Mouse (Mus musculus): ENCODE measurements around the gene Aspg.
A peak's percentile ranks its signal among the peaks of the same experiment; 100 is the strongest.

The Aspg gene

DNA sequence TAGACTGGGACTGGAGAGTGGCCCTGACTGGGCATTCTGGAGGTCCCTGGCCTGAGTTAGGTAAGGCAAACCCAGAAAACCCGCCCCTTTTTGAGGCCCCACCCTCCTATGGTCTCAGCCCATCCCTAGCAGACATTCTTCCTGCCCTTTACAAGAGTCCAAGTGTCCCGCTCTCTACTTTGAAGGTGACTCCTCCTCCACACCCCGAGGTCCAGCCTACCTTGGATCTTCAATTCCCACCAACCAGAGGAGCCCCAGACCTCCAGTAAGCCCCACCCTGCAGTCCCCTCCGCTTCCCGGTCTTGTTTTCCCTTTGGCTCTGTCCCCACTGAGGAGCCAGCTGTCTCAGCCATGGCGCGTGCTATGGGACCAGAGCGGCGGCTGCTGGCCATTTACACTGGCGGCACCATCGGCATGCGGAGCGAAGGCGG, at the start of gene Aspg:
TSS of gene Aspg (plus strand) at position 139 of the 431 bp plus-strand sequence.
- DNase-seq (ENCODE audit: extremely low read depth, insufficient read length, low spot score) = no peak

DNA sequence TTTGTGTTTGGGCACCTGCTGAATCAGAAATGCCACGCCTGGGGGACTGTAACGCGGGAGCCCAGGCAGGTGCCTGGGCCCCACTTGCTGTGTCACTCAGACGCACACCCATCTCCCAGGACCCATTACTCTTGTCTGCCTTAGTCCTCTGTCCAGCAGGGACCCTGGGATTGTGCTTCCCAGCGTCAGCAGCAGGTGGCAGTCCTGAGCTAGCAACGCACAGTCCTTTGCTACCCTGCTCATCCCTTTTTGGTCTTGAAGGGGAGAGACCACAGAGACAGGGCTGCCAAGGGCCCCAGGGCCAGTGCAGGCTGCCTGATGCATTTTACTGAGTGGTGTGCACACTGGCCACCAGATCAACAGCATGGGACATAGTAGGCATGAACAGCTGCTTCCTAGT, 28.8 kb upstream of the Aspg start:
- DNase-seq (ENCODE audit: extremely low read depth, insufficient read length, low spot score) = peak; percentile 44

DNA sequence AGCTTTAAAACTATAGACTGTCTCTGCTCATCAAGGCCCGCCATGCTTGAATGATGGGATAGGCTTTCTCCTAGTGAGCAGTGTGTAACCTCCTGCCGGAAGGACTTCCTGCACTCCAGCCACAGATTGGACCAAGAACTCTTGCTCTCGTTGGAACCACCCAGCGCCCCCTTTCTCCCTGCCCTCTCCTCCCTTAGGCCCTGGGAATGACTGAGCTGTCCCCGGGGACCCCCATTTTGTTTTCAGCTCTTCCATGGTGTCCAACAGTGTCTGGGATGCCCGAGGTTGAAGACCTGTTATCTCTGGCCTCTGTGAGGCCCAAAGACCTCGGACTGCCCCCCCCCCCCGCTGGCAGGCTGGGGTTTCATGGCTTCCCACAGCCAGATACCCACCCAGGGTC, 26.6 kb upstream of the Aspg start:
- DNase-seq (ENCODE audit: extremely low read depth, insufficient read length, low spot score) = no peak

DNA sequence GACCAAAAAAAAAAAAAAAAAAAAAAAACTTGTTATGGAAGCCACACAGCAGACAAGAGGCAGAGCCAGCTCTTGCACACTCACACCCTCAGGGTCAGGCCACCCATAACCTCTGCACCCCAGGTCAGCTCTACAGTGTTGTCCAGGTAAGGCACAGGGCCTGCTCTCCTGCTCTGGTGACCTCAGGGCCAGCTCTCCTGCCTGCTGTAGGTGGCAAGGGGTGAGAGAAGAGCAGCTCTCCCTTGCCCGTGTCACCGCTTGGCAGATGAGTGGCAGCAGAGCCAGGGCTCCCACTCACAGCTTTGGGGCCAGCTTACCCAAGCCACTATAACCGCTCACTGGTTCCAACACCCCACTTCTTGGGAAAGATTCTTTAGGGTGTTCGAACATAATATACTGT, 25.6 kb upstream of the Aspg start:
- DNase-seq (ENCODE audit: extremely low read depth, insufficient read length, low spot score) = no peak

DNA sequence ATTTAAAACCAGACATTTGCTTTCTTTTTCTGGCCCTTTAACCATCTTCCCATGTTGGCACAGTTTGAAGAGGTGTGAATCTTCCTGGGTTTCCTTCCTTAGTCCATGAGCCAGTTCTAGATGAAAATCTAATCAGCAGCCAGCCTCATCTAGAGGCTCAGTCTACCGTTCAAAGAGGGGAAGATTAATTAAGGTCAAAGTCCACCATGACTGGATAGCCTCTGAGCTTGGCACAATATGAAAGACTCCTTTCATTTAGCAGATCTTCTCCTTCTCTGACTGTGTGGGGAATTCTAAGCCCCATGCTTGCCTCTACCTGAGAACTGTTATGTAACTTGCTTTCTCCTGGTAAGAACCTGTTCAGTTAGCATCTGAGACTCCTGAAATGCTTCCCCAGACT, 24.2 kb upstream of the Aspg start:
- DNase-seq (ENCODE audit: extremely low read depth, insufficient read length, low spot score) = no peak

DNA sequence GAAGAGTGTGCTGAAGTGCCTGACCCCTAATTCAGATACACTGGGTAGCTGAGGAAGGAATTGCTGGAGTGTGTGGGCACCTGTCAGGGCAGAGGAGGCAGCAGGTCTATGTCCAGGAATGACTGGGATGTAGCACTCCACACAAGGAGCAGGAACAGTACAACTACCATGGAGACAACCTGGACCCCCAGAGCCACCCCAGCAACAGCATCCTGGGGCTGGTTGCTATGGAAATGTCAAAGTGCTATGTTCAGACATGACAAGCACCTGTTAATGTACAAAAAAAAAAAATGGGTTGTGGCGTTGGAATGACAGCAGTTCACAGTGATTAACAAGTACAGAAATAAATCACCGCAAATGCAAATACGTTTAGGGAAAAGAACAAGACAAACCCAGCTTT, 20.2 kb upstream of the Aspg start:
- no peak for DNase-seq (ENCODE audit: extremely low read depth, insufficient read length, low spot score)

DNA sequence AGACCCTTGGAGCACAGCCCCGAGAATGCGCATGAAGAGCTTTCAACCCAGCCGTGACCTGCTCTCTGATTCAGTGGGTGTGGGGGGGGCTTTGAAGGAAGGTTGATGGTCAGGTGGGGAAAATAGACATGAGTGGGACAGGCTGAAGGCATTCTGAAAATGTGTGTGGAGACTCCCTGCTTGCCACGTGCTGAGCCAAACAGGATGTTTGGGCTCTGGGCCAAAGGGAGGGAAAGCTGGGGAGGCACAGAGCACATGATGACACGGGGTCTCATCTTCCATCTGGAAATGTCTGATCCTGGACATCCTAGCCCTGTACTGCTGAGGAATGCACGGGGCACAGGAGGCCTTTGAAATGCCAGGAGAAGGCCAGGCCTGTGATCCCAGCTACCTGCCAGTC, 19.8 kb upstream of the Aspg start:
- DNase-seq (ENCODE audit: extremely low read depth, insufficient read length, low spot score) = no peak

DNA sequence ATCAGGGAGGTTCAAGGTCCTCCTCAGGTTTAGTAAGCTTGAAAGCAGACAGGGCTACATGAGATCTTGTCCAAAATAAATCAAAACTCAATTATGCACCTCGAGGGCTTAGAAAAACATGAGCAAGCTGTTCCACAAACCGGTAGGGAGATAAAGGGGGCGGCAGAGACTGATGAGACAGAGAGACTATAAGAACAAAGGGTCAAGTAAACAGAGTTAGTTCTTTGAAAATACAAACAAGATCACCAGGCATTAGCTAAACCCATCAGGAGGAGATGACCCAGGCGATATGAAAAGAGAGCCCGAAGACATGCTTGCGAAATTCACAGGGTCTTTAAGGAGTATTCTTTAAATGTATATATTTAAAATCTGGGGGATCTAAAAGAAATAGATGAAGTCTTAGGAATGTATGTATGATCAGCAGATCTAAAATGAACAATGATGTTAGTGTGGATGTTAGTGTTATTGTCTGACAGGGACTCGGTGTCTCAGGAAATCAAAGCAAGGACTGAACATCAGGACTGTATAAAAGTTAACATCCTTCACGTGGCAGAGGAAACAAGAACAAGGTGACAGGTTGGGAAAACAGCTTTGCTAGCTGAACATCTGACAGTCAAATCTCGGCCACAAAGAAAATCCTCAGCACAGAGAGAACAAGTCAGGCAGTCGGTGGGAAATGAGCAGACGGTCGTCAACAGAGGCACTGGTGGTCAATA, 17.7 kb upstream of the Aspg start:
- no peak for DNase-seq (ENCODE audit: extremely low read depth, insufficient read length, low spot score)

DNA sequence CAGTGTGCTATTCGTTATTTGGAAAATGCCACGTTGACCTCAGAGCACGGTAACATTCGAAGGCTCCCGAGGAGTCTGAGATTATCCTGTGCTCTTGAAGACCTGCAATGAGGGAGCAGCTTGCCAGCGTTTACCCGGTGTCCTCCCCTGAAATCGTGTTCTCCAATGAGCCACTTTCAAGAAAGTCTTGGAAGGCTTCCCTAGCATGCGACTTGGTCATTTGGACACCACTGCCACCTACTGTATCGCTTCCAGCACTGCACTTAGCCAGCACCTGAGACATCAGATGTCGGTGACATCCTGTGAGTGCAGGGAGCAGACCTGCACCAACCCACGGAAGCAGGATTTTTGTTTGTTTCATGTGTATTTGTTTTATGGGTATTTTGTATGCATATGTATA, 15.4 kb upstream of the Aspg start:
- no peak for DNase-seq (ENCODE audit: extremely low read depth, insufficient read length, low spot score)

DNA sequence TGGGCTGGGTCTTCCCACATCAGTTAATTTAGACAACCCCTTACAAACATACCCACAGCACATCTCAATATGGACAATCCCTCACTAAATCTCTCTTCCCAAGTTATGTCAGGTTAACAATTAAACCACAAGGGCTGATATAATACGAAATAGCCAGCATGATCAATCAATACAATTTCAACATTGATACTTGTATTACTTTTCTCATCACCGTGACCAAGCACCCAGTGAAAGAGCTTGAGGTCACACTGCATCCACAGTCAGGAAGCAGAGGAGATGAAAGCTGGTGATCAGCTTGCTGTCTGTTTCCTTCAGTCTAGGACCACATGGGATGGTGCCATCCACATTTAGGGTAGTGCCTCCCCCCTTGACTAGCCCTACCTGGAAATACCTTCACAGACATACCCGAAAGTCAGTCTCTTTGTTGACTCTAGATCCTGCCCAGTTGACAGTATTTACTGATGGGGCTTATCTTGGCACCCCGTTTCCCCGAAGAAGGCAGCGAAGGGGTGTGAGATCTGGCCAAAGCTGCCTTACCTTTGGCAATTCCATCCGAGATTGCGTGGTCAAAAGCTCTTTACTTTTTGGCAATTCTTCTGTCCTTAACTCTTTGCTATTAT, 12.1 kb upstream of the Aspg start:
- no peak for DNase-seq (ENCODE audit: extremely low read depth, insufficient read length, low spot score)

DNA sequence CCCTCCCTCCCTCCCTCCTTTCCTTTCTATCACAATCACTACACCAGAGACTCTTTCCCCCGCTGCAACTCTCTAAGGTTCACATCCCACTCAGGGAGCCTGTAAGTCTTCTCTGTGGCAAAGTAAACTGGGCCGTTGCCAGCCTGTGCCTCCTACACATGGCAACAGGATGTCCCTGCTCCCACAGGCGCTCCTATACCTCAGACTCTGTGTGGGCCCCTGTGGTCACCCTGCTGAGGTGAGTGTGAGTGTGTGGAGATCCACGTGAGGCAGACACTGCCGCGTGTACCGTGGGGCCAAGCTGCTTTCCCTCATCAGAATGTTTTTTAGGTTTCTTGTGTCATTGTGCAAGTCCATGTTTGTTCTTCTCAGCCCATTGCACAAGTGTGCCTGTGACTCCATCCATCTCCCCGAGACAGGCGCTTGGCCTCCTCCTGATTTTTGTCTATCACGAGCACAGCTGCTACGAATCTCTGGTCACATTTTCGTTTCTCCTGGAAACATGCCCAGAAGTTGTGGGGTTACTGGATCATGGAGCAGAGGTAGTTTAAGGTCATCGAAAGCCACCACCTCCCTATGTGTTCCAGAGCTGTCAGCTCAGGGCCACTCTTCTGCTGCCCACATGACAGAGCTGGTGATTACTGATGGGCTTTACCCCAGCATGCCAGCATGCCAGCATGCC, 10.3 kb upstream of the Aspg start:
- DNase-seq (ENCODE audit: extremely low read depth, insufficient read length, low spot score) = peak; percentile 32

DNA sequence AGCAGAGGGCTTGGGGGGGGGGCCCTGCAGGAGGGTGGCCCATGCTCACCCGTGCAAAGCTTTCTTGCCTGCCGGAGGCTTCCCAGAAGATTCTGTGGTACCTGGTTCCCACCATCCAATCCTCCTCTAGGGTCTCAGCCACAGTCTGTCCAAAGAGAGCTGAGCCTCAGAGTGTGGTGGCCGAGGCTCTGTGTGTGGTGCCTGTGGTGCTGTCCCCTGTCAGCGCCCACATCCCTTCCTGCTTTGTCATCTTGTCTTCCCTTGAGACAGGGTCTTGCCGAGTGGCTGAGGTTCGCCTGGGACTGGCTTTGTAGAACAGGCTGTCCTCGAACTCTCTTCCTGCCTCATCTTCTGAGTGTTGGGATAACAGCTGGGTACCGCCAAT, 9.8 kb upstream of the Aspg start:
- DNase-seq (ENCODE audit: extremely low read depth, insufficient read length, low spot score) = no peak

DNA sequence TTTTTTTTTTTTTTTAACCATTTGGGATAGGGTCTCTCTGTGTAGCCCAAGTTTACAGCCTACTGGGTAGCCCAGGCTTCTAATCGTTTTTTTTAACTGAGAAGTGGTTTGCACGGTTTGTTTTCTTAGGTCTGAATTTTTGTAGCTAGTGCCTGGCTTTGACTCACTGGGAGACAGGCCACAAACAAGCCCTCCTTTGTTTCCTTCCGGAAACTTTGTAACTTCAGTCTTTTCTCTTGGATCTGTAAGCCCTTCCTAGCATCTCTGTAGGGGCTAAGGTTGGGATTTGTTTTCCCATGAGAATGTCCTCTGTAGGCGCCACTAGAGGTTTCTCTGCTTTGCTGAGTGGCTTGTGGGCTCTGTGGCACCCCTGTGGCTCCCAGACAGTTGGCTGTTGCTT, 6.4 kb upstream of the Aspg start:
- DNase-seq (ENCODE audit: extremely low read depth, insufficient read length, low spot score) = no peak

DNA sequence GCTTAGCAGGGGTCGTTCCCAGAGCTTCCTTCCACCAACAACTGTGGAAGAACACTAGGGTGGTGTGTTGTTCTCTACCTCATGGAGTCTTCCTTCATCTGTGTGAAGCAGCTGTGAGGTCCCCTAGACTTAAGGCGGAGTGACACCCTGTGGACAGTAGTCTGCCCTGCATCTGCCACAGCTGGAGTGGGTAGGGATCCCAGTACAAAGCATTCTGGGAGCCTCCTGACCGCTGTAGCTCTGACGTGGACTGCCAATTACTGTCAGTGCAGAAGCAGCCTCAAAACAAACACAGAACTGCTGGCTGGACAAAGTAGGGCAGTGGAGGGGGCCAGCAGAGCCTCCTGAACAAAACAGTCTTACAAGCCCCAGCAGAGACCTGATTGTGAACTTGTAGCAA, 5.4 kb upstream of the Aspg start:
- DNase-seq (ENCODE audit: extremely low read depth, insufficient read length, low spot score) = no peak

DNA sequence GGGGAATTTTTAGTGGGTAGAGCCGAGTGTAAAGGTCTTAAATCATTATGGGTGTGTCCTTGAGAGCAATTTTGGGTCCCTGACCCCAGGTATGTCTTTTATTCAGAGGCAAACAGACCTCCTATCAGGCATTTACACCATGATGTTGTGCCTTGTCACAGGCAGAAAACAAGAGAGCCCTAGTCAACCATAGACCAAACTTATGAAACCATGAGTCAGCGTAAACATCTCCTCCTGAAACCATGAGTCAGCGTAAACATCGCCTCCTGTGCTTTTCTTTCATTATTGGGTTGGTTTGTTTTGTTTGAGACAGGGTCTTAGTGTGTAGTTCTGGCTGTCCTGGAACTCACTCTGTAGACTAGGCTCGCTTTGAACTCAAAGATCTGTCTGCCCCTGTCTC, 3.3 kb upstream of the Aspg start:
- no peak for DNase-seq (ENCODE audit: extremely low read depth, insufficient read length, low spot score)

DNA sequence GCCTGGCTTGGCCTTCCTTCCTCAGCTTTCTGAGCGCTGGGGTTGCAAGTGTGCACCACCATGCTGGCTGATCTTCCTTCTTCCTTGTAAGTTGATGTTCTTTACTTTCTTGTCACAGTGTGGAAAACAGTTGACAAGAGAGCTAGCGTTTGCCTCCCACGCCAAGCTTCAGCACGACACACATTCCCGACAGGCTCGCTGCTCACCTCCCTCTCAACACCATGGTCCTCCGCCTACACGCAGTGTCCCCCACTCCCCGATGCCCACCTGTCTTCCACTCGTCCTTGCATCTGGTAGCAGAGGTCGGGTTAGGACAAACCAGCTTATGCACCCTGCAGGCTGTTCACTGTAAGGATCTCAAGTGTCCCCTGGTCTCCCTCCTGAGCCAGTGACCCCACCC, 1.6 kb upstream of the Aspg start:
- DNase-seq (ENCODE audit: extremely low read depth, insufficient read length, low spot score) = no peak

DNA sequence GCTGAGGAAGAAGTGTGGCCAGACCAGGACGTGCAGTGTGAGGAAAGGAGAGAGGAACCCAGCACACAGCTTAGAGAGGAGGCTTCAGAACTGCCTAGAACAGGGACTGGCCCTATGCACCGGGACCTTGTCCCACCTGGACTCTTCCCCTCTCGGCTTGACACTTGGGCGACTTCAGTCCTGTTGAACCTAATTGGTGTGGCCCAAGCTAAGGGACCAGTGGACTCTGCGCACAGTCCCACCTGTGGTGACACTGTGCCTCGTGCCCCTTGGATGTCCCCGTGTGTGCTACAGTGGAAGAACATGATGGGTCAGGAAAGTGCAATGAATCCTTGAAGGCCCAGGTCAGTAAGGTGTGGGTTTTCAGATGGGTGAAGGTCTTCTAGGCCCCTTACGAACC, 1.2 kb downstream of the Aspg start:
- DNase-seq (ENCODE audit: extremely low read depth, insufficient read length, low spot score) = no peak

DNA sequence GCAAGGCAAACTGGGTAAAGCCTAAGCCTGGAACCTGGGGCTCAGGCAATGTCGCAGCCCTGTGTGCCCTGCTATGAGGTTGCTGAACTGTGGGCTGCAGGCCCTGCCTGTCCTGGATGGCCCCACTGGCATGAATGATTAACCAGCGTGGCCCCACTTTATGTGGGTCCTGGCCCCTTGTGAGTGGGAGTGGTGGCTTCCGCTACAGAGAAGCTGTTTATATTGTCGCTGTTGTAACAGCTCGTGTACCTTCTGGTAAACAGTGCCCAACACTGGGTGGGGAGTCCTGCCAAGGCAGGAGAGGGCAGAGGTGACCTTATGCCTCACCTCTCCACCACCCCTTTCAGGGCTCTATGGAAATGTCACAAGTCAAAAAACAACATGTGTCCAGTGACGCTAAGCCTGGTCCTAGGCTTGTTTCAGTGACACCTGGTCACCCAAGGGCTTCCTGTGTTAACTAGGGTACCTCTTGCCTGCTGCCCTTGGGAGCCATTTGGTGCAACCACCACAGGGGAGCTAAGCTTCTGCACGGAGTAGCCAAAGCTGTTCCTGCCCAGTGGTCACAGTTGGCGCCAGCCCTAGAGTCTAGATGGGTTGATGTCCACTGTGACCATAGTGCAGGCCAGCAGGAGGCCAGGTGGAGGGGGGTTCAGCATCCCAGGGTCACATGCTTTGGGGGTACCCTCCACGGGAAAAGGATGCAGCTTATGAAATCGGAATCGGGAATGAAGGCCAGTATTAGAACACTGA, 2.4 kb downstream of the Aspg start:
- DNase-seq (ENCODE audit: extremely low read depth, insufficient read length, low spot score) = no peak

DNA sequence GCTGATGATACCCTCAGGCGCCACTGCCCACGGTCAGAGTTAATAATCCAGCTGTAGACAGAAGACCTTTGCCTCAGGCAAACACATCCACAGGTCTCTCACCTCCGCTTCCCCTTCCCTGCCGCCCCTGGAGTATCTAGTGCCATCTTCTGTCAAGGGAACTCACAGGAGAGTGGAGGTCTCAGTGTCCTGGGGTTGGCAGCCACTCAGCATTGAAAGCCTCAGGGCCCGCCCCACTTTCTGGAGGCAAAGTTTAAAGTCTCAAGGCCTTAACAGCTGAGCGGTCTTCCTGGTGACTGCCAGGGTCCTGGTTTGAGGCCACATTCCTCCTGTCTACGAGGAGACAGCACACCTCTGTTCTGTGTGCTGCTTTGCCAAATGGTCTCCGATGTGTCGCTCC, 3.2 kb downstream of the Aspg start:
- DNase-seq (ENCODE audit: extremely low read depth, insufficient read length, low spot score) = no peak

DNA sequence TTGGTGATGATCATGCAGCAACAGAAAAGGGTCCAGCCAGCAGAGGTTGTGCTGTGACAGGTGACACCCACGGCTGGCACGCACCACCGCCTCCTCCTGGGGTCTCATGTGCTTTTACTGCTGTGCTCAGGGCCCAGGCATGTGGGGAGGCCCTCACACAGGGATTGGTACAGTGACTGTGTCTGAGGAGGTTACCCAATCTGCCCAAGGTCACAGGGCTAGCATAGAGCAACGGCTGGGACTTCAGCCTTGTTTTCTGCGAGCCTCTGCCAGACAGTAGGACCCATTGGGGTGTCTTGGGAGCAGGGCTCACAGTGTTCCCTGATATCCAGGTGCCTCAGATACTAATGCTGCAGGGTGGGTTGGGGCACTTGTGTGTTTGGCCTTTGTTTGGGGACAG, 4.8 kb downstream of the Aspg start:
- DNase-seq (ENCODE audit: extremely low read depth, insufficient read length, low spot score) = no peak

DNA sequence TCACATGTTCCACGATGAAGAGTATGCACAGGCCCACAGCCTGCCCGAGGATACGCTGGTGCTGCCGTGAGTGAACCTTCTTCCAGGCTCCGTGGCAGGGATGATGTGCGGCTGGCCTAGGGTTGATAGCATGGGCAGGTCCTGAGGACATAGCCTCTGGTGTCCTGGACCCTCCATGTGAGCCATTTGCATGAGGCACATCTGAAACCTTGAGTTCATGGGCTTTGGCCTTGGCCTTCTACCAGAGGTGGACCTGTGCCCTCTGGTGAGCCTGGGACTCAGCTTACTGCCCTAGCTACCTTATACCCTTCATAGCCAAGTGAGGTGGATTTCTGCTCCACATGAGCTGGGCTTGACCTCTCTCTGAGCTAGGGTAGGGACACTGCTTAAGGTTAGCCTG, 5.8 kb downstream of the Aspg start:
- no peak for DNase-seq (ENCODE audit: extremely low read depth, insufficient read length, low spot score)

Measured in 3134 (cell line).